Mouse (Mus musculus) limb, embryonic 14.5 days (tissue): ENCODE measurements around the gene Rps6kb1. TPM values are rescaled to one million over a fixed set of nuclear protein-coding genes. Genes with fewer than 3 reads are reported as not detected.

Experiments
- ATAC-seq: fragments of 200-750 bp; cut with Nextera tagmentation; 2 replicates; pipeline ENCODE4 v1.8.0; 2017; ENCODE audit warnings: low read depth, moderate number of reproducible peaks, moderate TSS enrichment; ENCODE audit not compliant: low FRiP score
- DNase-seq: peaks from one replicate; pipeline ENCODE4 v3.0.0-alpha.2; 2015; ENCODE audit warnings: low spot score
- H3K27ac ChIP-seq: fragments of 300-500 bp; sonication (generic); replicated peaks from 2 replicates; pipeline ENCODE4 v1.5.1; 2014; ENCODE audit warnings: low read depth, mild to moderate bottlenecking, low read length, moderate library complexity, mixed read lengths
- H3K27me3 ChIP-seq: fragments of 300-500 bp; sonication (generic); 2 replicates; pipeline ENCODE4 v1.6.1; 2014; ENCODE audit warnings: low read length, mixed read lengths; ENCODE audit not compliant: control insufficient read depth, insufficient read depth
- H3K36me3 ChIP-seq: fragments of 300-500 bp; sonication (generic); 2 replicates; pipeline ENCODE4 v1.6.1; 2014; ENCODE audit warnings: mild to moderate bottlenecking, low read length, moderate library complexity, mixed read lengths; ENCODE audit not compliant: control insufficient read depth, insufficient read depth
- H3K4me1 ChIP-seq: fragments of 300-500 bp; sonication (generic); 2 replicates; pipeline ENCODE4 v1.6.1; 2014; ENCODE audit warnings: antibody characterized with exemption, low read length, mixed read lengths; ENCODE audit not compliant: control insufficient read depth, insufficient read depth
- H3K4me2 ChIP-seq: fragments of 300-500 bp; sonication (generic); replicated peaks from 2 replicates; pipeline ENCODE4 v1.6.1; 2014; ENCODE audit warnings: low read depth, mild to moderate bottlenecking, low read length, moderate library complexity; ENCODE audit not compliant: severe bottlenecking
- H3K4me3 ChIP-seq: fragments of 300-500 bp; sonication (generic); replicated peaks from 2 replicates; pipeline ENCODE4 v1.5.1; 2014; ENCODE audit warnings: low read length
- H3K9ac ChIP-seq: fragments of 300-500 bp; sonication (generic); 2 replicates; pipeline ENCODE4 v1.6.1; 2014; ENCODE audit warnings: mild to moderate bottlenecking, low read depth, low read length, moderate library complexity; ENCODE audit not compliant: severe bottlenecking
- H3K9me3 ChIP-seq: fragments of 300-500 bp; sonication (generic); 2 replicates; pipeline ENCODE4 v1.6.1; 2016; ENCODE audit warnings: low read length; ENCODE audit not compliant: control insufficient read depth
- POLR2A ChIP-seq: fragments of 200-500 bp; IDR thresholded peaks from 2 replicates; pipeline ENCODE4 v1.8.0; 2012; ENCODE audit warnings: inconsistent platforms, mild to moderate bottlenecking, moderate library complexity, borderline replicate concordance; ENCODE audit not compliant: insufficient read depth, insufficient read length; ENCODE audit errors: extremely low read depth
- WGBS: fragments of 180-500 bp; shearing (Covaris S2); extraction: QIAGEN DNeasy Blood & Tissue Kit; methylation state at CpG from one replicate; pipeline ENCODE4 v1.1.7; 2014; 5-methylcytosine and 5-hydroxymethylcytosine counted together
- polyA plus RNA-seq, 2 experiments: library from polyadenylated mRNA; depleted of rRNA in 1 of 2; stranded (reverse) in 1 of 2; unstranded in 1 of 2; fragments of >200 nt; fragmentation: Nextera tagmentation in 1 of 2; extraction: Ambion mirVana in 1 of 2; gene quantifications; 2 replicates each; pipeline versions ENCODE4 v1.2.1 to v1.2.3; 2012 to 2014

Gene Rps6kb1
- polyA plus RNA-seq, 2 experiments = 33.5 to 59.4 TPM

DNA sequence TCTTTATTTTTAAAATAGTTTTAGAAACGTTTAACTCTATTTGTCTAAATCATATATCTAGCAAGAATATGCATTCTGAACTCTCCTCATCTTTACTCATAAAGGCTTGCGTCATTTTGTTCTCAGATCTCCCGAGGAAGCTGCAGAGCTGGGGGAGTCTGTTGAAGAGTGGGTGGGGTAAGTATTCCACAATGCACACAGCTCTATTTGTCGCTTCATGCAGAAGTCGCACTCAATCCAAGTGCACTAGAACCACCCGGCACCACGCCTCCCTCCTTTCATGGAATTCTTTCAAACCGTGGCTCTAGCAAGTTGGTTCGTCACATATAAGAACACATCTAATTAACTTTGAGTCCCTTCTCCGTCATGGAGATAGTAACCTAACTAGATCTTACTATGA, 46.0 kb upstream of the Rps6kb1 start:
- ATAC-seq = no peak
- 90% methylated on average over 10 of the region's 10 CpGs for WGBS

DNA sequence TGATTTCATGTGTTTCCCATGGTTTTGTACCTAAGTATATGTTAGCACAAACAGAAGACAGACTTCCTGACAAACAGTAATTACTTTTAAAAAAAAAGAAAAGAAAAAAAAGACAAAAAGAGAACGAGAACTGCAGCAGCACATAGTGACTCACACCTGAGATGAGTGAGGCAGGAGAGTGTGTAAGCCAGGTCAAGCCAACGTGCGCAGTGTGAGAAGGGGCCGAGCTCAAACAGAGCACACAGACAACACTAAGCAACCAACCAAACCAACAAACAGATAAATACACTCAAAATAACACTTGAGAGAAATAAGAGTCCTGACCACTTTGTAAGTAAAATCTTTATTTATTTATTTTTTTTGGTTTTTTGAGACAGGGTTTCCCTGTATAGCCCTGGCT, 45.5 kb upstream of the Rps6kb1 start:
- whole genome bisulfite sequencing = 86% methylated on average over 4 of the region's 4 CpGs
- ATAC-seq = no peak
- no peak overlapping the region for H3K9ac ChIP-seq
- H3K27me3 ChIP-seq = no peaks in the 10 kb centered on the region
- H3K4me2 ChIP-seq = no peak overlapping the region
- peaks cover 15% of the 10 kb centered on the region for H3K4me1 ChIP-seq
- H3K9me3 ChIP-seq = no peaks in the 10 kb centered on the region
- H3K27ac ChIP-seq = no peak overlapping the region
- 0 out of 2 replicates have a peak, but pooled peaks cover 3% of the 10 kb centered on the region for H3K36me3 ChIP-seq
- H3K4me3 ChIP-seq = no peak overlapping the region
- DNase-seq = no peak
- no peak for TF ChIP-seq POLR2A

More for the DNA sequence above, 46.0 kb upstream of the Rps6kb1 start:
- Histone ChIP-seq H3K9me3 (no peaks in the 10 kb centered on the region), H3K4me2 (no peak overlapping the region), H3K27me3 (no peaks in the 10 kb centered on the region), H3K36me3 (0 out of 2 replicates have a peak, but pooled peaks cover 3% of the 10 kb centered on the region), H3K4me1 (peaks cover 15% of the 10 kb centered on the region), H3K4me3 (no peak overlapping the region), H3K27ac (no peak overlapping the region), H3K9ac (no peak overlapping the region)
- TF ChIP-seq POLR2A = no peak
- no peak for DNase-seq

DNA sequence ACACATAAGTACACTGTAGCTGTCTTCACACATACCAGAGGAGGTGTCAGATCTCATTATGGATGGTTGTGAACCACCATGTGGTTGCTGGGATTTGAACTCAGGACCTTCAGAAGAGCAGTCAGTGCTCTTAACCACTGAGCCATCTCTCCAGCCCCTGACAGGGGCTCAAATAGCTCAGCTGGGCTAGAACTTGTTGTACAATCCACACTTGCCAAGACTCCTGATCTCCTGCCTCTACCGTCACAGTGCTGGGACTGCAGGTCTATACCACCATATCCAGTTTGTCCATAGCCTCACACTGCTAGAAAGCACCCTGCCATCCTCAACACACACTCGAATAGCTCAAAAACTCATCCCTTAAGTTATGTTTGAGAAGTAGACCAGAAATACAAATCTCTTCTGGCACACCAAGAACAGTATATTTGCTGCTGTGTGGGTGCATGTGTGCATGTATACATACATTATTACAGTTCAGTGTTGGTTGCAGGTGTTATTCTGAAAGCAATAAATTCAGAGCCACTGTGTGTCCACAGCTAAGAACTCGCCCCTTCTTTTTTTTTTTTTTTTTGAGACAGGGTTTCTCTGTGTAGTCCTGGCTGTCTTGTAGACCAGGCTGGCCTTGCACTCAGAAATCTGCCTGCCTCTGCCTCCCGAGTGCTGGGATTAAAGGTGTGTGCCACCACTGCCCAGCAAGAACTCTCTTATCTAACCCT, 44.1 kb upstream of the Rps6kb1 start:
- Histone ChIP-seq H3K4me2 (no peak overlapping the region), H3K4me3 (no peak overlapping the region), H3K4me1 (peaks cover 15% of the 10 kb centered on the region), H3K27me3 (no peaks in the 10 kb centered on the region), H3K36me3 (peaks cover 3% of the 10 kb centered on the region; the same call in 1 of the 2 replicates), H3K27ac (no peak overlapping the region), H3K9me3 (no peaks in the 10 kb centered on the region), H3K9ac (no peak overlapping the region)
- ATAC-seq (no peak), DNase-seq (no peak)
- TF ChIP-seq POLR2A = no peak
- 81% methylated on average over 4 of the region's 4 CpGs for WGBS

DNA sequence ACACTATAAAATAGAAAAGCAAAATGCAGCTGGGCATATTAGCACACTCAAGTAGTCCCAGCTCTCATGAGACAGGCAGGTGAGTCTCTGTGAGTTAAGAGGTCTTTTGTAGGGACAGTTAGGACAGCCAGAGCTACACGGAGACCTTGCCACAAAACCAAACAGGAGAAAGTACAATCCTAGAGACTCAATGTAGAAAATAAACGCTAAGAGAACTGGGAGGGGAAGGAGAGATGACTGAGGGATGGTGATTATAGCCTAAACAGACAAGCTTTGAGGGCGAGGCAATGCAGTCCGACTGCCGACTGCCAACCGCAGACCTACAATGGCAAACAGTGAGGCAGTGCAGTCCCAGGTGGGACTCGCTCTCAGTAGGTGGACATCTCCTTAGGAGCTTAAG, 43.2 kb upstream of the Rps6kb1 start:
- Histone ChIP-seq H3K9ac (no peak overlapping the region), H3K27ac (no peak overlapping the region), H3K4me2 (peak overlapping the region; percentile 47; the same call in 1 of the 2 replicates), H3K4me3 (no peak overlapping the region), H3K4me1 (peaks cover 15% of the 10 kb centered on the region), H3K9me3 (no peaks in the 10 kb centered on the region), H3K27me3 (no peaks in the 10 kb centered on the region), H3K36me3 (peaks cover 2% of the 10 kb centered on the region; the same call in 1 of the 2 replicates)
- 28% methylated on average over 7 of the region's 7 CpGs for WGBS
- TF ChIP-seq POLR2A = no peak
- DNase-seq (no peak), ATAC-seq (no peak)

DNA sequence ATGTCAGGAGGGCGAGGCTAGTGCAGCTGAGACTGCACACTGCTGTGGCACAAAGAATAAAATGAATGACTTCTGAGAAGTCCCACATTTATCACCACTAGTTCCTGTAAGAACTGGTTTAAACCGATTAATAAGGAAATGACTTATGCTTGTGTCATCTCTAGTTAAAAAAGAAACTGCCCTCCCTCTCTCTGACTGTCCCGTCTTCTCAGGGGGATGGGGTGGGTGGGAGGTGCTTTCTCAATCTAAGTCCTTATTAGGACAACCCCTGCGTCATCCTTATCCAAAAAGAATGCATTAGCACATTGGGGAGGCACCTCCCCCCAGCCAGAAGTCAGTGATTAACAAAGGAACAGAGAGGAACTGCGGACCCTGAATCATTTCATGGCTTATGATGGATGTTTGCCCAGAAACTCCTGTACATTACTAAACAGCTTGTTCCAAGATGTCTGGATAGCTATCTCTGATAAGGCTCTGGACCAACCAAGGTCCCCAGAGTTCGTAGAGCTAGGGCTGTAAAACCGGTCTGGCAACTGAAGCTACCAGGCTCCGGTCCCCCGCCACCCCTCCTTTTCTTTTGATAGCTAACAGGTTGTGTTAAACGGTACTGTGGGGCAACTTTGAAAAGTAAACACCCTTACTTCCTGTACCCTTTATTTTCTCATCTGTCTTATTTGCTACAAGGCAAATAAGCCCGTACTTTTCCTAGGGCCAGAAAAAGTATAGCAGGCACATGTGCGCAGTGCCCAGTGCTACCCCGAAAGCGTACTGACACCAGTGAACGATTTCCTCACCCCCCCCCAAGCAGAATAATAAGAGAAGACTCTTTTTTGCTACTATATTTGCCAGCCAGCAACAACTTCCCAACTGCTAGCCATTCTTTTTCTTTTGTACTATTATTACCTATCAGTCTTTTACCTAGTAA, 42.5 kb upstream of the Rps6kb1 start:
- peak; percentile 47; the same call in 1 of the 2 replicates for ATAC-seq
- TF ChIP-seq POLR2A = no peak
- Histone ChIP-seq H3K27me3 (no peaks in the 10 kb centered on the region), H3K4me1 (peaks cover 15% of the 10 kb centered on the region), H3K9me3 (no peaks in the 10 kb centered on the region), H3K4me2 (peak overlapping the region; percentile 47), H3K27ac (peak overlapping the region; percentile 68; the same call in 1 of the 2 replicates), H3K9ac (peak overlapping the region; percentile 45; the same call in 1 of the 2 replicates), H3K36me3 (peaks cover 2% of the 10 kb centered on the region; the same call in 1 of the 2 replicates), H3K4me3 (peak overlapping the region; percentile 27)
- DNase-seq = peak; percentile 77
- 6% methylated on average over 15 of the region's 15 CpGs for whole genome bisulfite sequencing
